Mouse (Mus musculus) stomach, embryonic 15.5 days (tissue): ENCODE results near the gene Srpk2. TPM values are rescaled to one million over a fixed set of nuclear protein-coding genes. Genes with fewer than 3 reads are reported as not detected.
"Not testable (repeated sequence)": the region's sequence is repeated elsewhere in the genome, so short reads cannot be mapped to it uniquely, and the experiment has no call there.

ENCODE experiments used
- ATAC-seq: fragments of 200-750 bp; cut with Nextera tagmentation; 2 replicates; pipeline ENCODE4 v1.8.0; 2017; ENCODE audit warnings: low read depth, moderate number of reproducible peaks, moderate TSS enrichment; ENCODE audit not compliant: insufficient read depth, low FRiP score
- H3K27ac ChIP-seq: fragments of 300-500 bp; sonication (generic); 2 replicates; pipeline ENCODE4 v1.5.1; 2015; ENCODE audit warnings: mild to moderate bottlenecking, inconsistent platforms
- H3K27me3 ChIP-seq: fragments of 300-500 bp; sonication (generic); replicated peaks from 2 replicates; pipeline ENCODE4 v1.6.1; 2015; ENCODE audit warnings: inconsistent platforms
- H3K36me3 ChIP-seq: fragments of 300-500 bp; sonication (generic); 2 replicates; pipeline ENCODE4 v1.6.1; 2015; ENCODE audit warnings: inconsistent platforms
- H3K4me1 ChIP-seq: fragments of 300-500 bp; sonication (generic); 2 replicates; pipeline ENCODE4 v1.6.1; 2015; ENCODE audit warnings: inconsistent platforms
- H3K4me2 ChIP-seq: fragments of 300-500 bp; sonication (generic); 2 replicates; pipeline ENCODE4 v1.6.1; 2015; ENCODE audit warnings: mild to moderate bottlenecking, inconsistent platforms
- H3K4me3 ChIP-seq: fragments of 300-500 bp; sonication (generic); replicated peaks from 2 replicates; pipeline ENCODE4 v1.5.1; 2015; ENCODE audit warnings: inconsistent platforms
- H3K9ac ChIP-seq: fragments of 300-500 bp; sonication (generic); 2 replicates; pipeline ENCODE4 v1.6.1; 2015; ENCODE audit warnings: inconsistent platforms
- H3K9me3 ChIP-seq: fragments of 300-500 bp; sonication (generic); 2 replicates; pipeline ENCODE4 v1.6.1; 2016; ENCODE audit warnings: inconsistent platforms
- WGBS: fragments of 180-500 bp; shearing (Covaris S2); methylation state at CpG from one replicate; pipeline ENCODE4 v1.1.7; 2015; 5-methylcytosine and 5-hydroxymethylcytosine counted together
- polyA plus RNA-seq: library from polyadenylated mRNA; unstranded; fragments of >200 nt; fragmentation: Nextera tagmentation; extraction: Ambion mirVana; gene quantifications from 2 replicates; pipeline ENCODE4 v1.2.1, GENCODE M21; 2015

Gene Srpk2
- polyA plus RNA-seq, 1 experiment from 2014 or later: 40.3 TPM

DNA sequence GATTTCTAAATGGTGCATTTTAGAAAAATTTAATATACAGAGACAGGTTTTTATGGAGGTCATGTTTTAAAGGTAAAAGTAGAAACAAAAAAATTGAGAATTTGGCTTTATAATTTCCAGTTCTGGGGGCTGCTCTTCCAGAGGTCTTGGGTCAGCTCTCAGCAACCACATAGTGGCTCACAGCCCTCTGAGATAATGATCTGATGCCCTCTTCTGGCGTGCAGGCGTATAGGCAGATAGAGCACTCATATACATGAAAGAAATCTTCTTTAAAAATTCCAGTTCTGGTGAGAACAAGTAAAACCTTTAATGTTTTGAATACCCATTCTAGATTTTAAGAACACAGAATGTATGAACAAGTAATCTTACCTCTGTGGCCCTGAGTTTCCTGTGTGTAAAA, 193.6 kb downstream of the Srpk2 start:
- WGBS: 44% methylated on average over 2 of the region's 2 CpGs
- no peak overlapping the region for H3K9ac ChIP-seq
- ATAC-seq: no peak
- H3K36me3 ChIP-seq: peaks cover 40% of the 10 kb centered on the region
- no peak overlapping the region for H3K4me2 ChIP-seq
- no peaks in the 10 kb centered on the region for H3K9me3 ChIP-seq
- H3K4me1 ChIP-seq: no peaks in the 10 kb centered on the region
- no peak overlapping the region for H3K4me3 ChIP-seq
- H3K27me3 ChIP-seq: no peaks in the 10 kb centered on the region
- no peak overlapping the region for H3K27ac ChIP-seq

DNA sequence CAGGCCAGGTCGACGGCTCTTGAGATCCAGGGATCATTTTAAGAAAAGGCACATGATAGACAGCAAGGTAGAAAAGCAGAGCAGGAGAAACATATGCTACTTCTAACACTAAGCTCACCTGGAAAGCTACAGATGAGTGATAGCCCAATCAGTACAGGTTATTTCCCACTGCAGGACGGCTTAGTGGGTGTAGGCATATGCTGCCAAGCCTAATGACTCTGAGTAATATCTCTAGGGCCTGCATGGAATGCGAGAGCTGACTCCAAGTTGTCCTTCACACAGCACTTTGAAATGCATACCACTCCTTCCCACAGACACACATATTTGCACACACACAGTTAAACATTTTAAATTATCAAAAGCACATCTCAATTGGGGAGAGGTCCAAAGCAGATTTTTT, 195.2 kb downstream of the Srpk2 start:
- H3K4me2 ChIP-seq: no peak overlapping the region
- no peaks in the 10 kb centered on the region for H3K27me3 ChIP-seq
- no peaks in the 10 kb centered on the region for H3K9me3 ChIP-seq
- H3K27ac ChIP-seq: no peak overlapping the region
- 81% methylated on average over 4 of the region's 4 CpGs for WGBS
- H3K4me1 ChIP-seq: no peaks in the 10 kb centered on the region
- H3K4me3 ChIP-seq: no peak overlapping the region
- H3K36me3 ChIP-seq: peaks cover 44% of the 10 kb centered on the region
- H3K9ac ChIP-seq: no peak overlapping the region
- no peak for ATAC-seq

DNA sequence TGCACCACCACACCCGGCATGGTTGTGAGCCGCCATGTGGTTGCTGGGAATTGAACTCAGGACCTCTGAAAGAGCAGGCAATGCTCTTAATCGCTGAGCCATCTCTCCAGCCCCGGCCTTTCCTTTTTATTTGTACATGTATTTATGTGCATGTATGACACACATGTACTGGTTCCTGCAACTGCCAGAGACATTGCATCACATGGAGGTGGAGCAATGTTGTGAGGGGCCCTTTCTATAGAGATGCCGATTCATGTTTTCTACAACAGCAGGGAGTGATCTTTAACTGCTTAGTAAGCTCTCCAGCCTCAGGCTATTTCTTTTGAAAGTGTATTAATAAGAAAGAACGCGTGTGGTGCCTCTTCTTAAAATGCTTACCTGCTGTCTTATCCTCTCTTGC, 200.6 kb downstream of the Srpk2 start:
- H3K36me3 ChIP-seq: peaks cover 37% of the 10 kb centered on the region
- no peaks in the 10 kb centered on the region for H3K27me3 ChIP-seq
- ATAC-seq: no peak

GRCm38 (mm10) chr5:23473098-23473873, 211.1 kb downstream of the Srpk2 start:
- Histone ChIP-seq H3K36me3 (peaks cover 20% of the 10 kb centered on the region), H3K4me3 (no peak overlapping the region)
- no peak for ATAC-seq

More for the DNA sequence above, 200.6 kb downstream of the Srpk2 start:
- 94% methylated on average over 7 of the region's 7 CpGs for WGBS
- Histone ChIP-seq H3K9me3 (no peaks in the 10 kb centered on the region), H3K27ac (no peak overlapping the region), H3K4me2 (no peak overlapping the region), H3K4me3 (no peak overlapping the region), H3K4me1 (no peaks in the 10 kb centered on the region), H3K9ac (no peak overlapping the region)

GRCm38 (mm10) chr5:23466546-23466945, 217.9 kb downstream of the Srpk2 start:
- Histone ChIP-seq H3K4me2 (no peak overlapping the region), H3K4me3 (no peak overlapping the region), H3K36me3 (peaks cover 9% of the 10 kb centered on the region; the same call in 1 of the 2 replicates), H3K27ac (no peak overlapping the region), H3K9me3 (no peaks in the 10 kb centered on the region), H3K4me1 (no peaks in the 10 kb centered on the region), H3K27me3 (no peaks in the 10 kb centered on the region), H3K9ac (no peak overlapping the region)
- ATAC-seq: no peak
- 91% methylated on average over 4 of the region's 4 CpGs for WGBS

More at GRCm38 (mm10) chr5:23473098-23473873, 211.1 kb downstream of the Srpk2 start:
- H3K9me3 ChIP-seq: no peaks in the 10 kb centered on the region
- H3K27me3 ChIP-seq: no peaks in the 10 kb centered on the region
- no peak overlapping the region for H3K27ac ChIP-seq
- 69% methylated on average over 6 of the region's 6 CpGs for WGBS
- H3K4me2 ChIP-seq: no peak overlapping the region
- H3K9ac ChIP-seq: no peak overlapping the region
- no peaks in the 10 kb centered on the region for H3K4me1 ChIP-seq

- no peaks in the 10 kb centered on the region for H3K9me3 ChIP-seq
- H3K27ac ChIP-seq: no peak overlapping the region
- 0 out of 2 replicates have a peak, but pooled peaks cover 4% of the 10 kb centered on the region for H3K36me3 ChIP-seq
- no peak for ATAC-seq
- H3K27me3 ChIP-seq: no peaks in the 10 kb centered on the region
- no peak overlapping the region for H3K9ac ChIP-seq
- no peaks in the 10 kb centered on the region for H3K4me1 ChIP-seq
- 94% methylated on average over 8 of the region's 8 CpGs for WGBS
- H3K4me3 ChIP-seq: no peak overlapping the region
- H3K4me2 ChIP-seq: no peak overlapping the region
Measured at GRCm38 (mm10) chr5:23464743-23465142, 219.7 kb downstream of the Srpk2 start.

DNA sequence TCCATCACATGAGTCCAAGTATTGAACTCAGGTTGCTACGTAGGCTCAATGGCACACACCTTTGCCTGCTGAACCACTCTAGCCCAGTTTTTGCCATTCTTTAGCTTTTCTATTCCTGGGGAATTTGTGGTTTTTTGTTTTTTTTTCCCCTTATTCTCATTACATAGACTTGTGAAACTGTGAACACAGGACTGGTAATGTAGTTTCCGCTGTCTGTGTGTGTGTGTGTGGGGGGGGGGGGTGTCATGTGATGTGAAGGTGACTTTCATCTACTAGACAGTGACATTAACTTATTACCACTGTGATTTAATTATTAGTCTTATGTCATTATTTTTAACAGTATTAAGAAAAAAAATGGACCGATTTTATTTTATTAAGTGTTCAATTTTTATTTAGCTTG, 220.2 kb downstream of the Srpk2 start:
- no peak for ATAC-seq
- no peak overlapping the region for H3K4me2 ChIP-seq
- WGBS: 95% methylated on average over 3 of the region's 3 CpGs
- 0 out of 2 replicates have a peak, but pooled peaks cover 3% of the 10 kb centered on the region for H3K36me3 ChIP-seq
- no peak overlapping the region for H3K27ac ChIP-seq
- no peak overlapping the region for H3K9ac ChIP-seq
- H3K9me3 ChIP-seq: no peaks in the 10 kb centered on the region
- no peak overlapping the region for H3K4me3 ChIP-seq
- no peaks in the 10 kb centered on the region for H3K27me3 ChIP-seq
- H3K4me1 ChIP-seq: no peaks in the 10 kb centered on the region

DNA sequence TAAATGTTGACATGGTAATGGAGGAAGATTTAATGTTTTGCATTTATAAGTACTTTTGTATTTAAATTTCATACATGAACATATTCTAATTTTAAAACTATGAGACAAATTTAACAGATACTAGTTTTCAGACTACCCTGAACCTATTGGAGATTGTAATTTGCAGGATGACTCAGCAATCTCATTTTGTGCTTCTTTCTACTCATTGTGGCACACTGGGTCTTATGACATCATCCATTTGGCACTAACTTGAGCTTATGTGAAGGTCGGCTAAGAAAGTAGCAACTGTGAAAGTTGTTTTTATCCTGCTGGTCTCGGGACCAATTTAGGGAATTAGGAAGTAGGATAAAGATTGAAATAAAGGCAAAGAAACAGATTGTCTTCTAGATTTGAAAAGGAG, 222.7 kb downstream of the Srpk2 start:
- 0 out of 2 replicates have a peak, but pooled peaks cover 4% of the 10 kb centered on the region for H3K4me1 ChIP-seq
- no peak overlapping the region for H3K9ac ChIP-seq
- no peak overlapping the region for H3K4me2 ChIP-seq
- H3K36me3 ChIP-seq: 0 out of 2 replicates have a peak, but pooled peaks cover 9% of the 10 kb centered on the region
- H3K27me3 ChIP-seq: no peaks in the 10 kb centered on the region
- no peak for ATAC-seq
- H3K4me3 ChIP-seq: no peak overlapping the region
- 60% methylated on average over 2 of the region's 2 CpGs for WGBS
- no peak overlapping the region for H3K27ac ChIP-seq
- no peaks in the 10 kb centered on the region for H3K9me3 ChIP-seq

- H3K9me3 ChIP-seq, H3K4me3 ChIP-seq, H3K27ac ChIP-seq, ATAC-seq, H3K9ac ChIP-seq, H3K27me3 ChIP-seq, H3K4me2 ChIP-seq, H3K4me1 ChIP-seq: not testable (repeated sequence)
- 82% methylated on average over 2 of the region's 2 CpGs for WGBS
- H3K36me3 ChIP-seq: peaks cover 19% of the 10 kb centered on the region; the same call in 1 of the 2 replicates
Measured at GRCm38 (mm10) chr5:23453561-23453960, 230.9 kb downstream of the Srpk2 start.

Other genes with a start within 250 kb of the Srpk2 start
- gene Pus7, start 99.1 kb upstream of the Srpk2 start, polyA plus RNA-seq: 31.0 and 32.5 TPM in 2 replicates
- 41.9 and 42.0 TPM in 2 replicates for gene Rint1, start 103.1 kb upstream of the Srpk2 start, polyA plus RNA-seq
- gene Tomm7, start 159.5 kb upstream of the Srpk2 start, polyA plus RNA-seq: 115 and 116 TPM in 2 replicates